Mouse (Mus musculus): Measurements from ENCODE around the gene Mbd4. TPM values are rescaled to one million over a fixed set of nuclear protein-coding genes. Genes with fewer than 3 reads are reported as not detected.

Gene Mbd4
- polyA plus RNA-seq, 1 experiment = 2.5 TPM

GRCm38 (mm10) chr6:115848598-115849304 is 4.4 kb downstream of the Mbd4 start:
- 86% methylated on average over 10 of the region's 10 CpGs for WGBS
- no peak for TF ChIP-seq POLR2A (IDR thresholded peaks at IDR 0.05; ENCODE audit: borderline replicate concordance, extremely low read depth, low read depth, low read length)
- TF ChIP-seq CTCF (IDR thresholded peaks at IDR 0.05; ENCODE audit: insufficient read depth, low read length) = no peak
- DNase-seq = no peak
- Histone ChIP-seq H3K4me1 (ENCODE audit: control insufficient read depth, insufficient read depth, low read length) (no peaks in the 10 kb centered on the region), H3K4me3 (replicated peaks; ENCODE audit: extremely low read depth, low read depth, low read length) (no peak overlapping the region)

- H3K4me3 ChIP-seq (replicated peaks; ENCODE audit: extremely low read depth, low read depth, low read length) = no peak overlapping the region
- DNase-seq = peak; percentile 53
- TF ChIP-seq CTCF (IDR thresholded peaks at IDR 0.05; ENCODE audit: insufficient read depth, low read length) (peak; percentile 62), POLR2A (IDR thresholded peaks at IDR 0.05; ENCODE audit: borderline replicate concordance, extremely low read depth, low read depth, low read length) (no peak)
- WGBS = 24% methylated on average over 8 of the region's 8 CpGs
- H3K4me1 ChIP-seq (ENCODE audit: control insufficient read depth, insufficient read depth, low read length) = no peaks in the 10 kb centered on the region
These were observed 6.3 kb downstream of the Mbd4 start for GRCm38 (mm10) chr6:115846640-115847411.

DNA sequence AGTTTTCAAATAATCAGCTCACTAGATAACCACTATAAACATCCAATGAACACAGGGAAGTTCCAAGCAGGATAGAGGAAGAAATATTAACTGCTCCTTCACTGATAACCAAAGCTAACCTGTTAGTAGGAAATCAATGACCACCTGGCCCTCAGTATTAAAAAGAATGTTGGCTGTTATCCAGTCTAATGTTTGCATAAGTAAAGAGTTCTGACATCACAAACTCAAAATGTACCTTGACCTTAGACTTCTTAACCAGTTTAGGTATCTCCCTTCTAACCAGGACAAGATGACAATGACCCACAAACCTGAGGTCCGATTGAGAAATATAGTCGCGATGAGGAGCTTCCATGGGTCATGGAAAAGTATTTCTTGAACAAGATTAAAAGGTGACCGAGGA is 8.2 kb downstream of the Mbd4 start:
- no peaks in the 10 kb centered on the region for H3K4me1 ChIP-seq (ENCODE audit: control insufficient read depth, insufficient read depth, low read length)
- H3K4me3 ChIP-seq (replicated peaks; ENCODE audit: extremely low read depth, low read depth, low read length) = no peak overlapping the region
- TF ChIP-seq CTCF (IDR thresholded peaks at IDR 0.05; ENCODE audit: insufficient read depth, low read length) = no peak
- no peak for TF ChIP-seq POLR2A (IDR thresholded peaks at IDR 0.05; ENCODE audit: borderline replicate concordance, extremely low read depth, low read depth, low read length)
- 93% methylated on average over 4 of the region's 4 CpGs for WGBS
- no peak for DNase-seq

DNA sequence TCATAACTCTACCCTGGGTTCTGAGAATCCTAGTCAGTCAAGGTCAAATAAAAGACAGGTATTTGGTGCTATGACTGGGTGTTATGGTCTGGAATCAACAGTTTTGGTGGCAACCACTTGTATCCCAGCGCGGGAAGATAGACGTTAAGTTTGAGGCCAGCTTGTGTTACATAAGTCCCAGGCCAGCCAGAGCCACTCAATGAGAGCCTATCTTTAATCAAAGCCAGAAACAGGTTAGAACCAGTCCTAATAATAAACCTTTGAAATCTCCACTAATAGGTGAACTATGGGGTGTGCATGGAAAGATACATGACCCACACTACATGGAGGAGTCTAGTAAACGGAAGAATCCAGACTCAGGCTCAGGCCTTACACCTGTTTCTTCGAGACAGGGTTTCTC is 14.4 kb downstream of the Mbd4 start:
- no peak for DNase-seq
- Histone ChIP-seq H3K4me3 (replicated peaks; ENCODE audit: extremely low read depth, low read depth, low read length) (no peak overlapping the region), H3K4me1 (ENCODE audit: control insufficient read depth, insufficient read depth, low read length) (peaks cover 2% of the 10 kb centered on the region; the same call in 1 of the 2 replicates)
- no peak for TF ChIP-seq CTCF (IDR thresholded peaks at IDR 0.05; ENCODE audit: insufficient read depth, low read length)
- no peak for TF ChIP-seq POLR2A (IDR thresholded peaks at IDR 0.05; ENCODE audit: borderline replicate concordance, extremely low read depth, low read depth, low read length)
- WGBS = 74% methylated on average over 5 of the region's 5 CpGs

DNA sequence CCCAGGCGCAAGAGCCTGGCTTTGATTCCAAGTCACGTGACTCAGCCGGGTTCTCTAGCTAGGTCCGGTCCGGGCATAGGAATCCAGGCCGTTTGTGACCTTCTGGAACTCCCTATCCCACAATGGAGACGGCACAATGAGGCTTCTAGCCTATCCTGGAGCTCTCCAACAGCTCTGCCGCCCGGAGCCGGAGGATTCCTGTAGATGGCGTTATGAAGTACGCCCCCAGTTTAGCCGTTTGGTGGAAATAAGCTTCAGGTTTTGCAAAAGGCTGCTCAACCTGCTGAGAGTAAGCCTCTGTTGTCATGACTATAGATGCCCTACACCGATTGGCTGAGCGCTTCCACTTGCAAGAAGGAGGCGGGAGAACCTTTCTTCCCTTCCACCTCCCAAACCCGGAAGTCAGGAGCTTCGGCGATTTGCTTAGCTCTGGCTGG is 15.0 kb downstream of the Mbd4 start, which contains the start of gene Efcab12:
Gene Efcab12, minus strand, starts transcription at position 252 of the 437 bp plus-strand sequence.
- peak; percentile 62 for DNase-seq
- peaks cover 2% of the 10 kb centered on the region; the same call in 1 of the 2 replicates for H3K4me1 ChIP-seq (ENCODE audit: control insufficient read depth, insufficient read depth, low read length)
- WGBS = 4% methylated on average over 19 of the region's 19 CpGs
- H3K4me3 ChIP-seq (replicated peaks; ENCODE audit: extremely low read depth, low read depth, low read length) = peak within 1 kb of the TSS; percentile 40
- TF ChIP-seq CTCF (IDR thresholded peaks at IDR 0.05; ENCODE audit: insufficient read depth, low read length) (no peak), POLR2A (IDR thresholded peaks at IDR 0.05; ENCODE audit: borderline replicate concordance, extremely low read depth, low read depth, low read length) (peak; percentile 31; the same call in 1 of the 2 replicates)

- no peak for TF ChIP-seq POLR2A (IDR thresholded peaks at IDR 0.05; ENCODE audit: borderline replicate concordance, extremely low read depth, low read depth, low read length)
- TF ChIP-seq CTCF (IDR thresholded peaks at IDR 0.05; ENCODE audit: insufficient read depth, low read length) = no peak
- no peak for DNase-seq
- H3K4me1 ChIP-seq (ENCODE audit: control insufficient read depth, insufficient read depth, low read length) = peaks cover 2% of the 10 kb centered on the region; the same call in 1 of the 2 replicates
- no peak overlapping the region for H3K4me3 ChIP-seq (replicated peaks; ENCODE audit: extremely low read depth, low read depth, low read length)
These were observed 19.3 kb downstream of the Mbd4 start for GRCm38 (mm10) chr6:115833861-115834260.

- Histone ChIP-seq H3K4me3 (replicated peaks; ENCODE audit: extremely low read depth, low read depth, low read length) (no peak overlapping the region), H3K4me1 (ENCODE audit: control insufficient read depth, insufficient read depth, low read length) (no peaks in the 10 kb centered on the region)
- DNase-seq = no peak
- 84% methylated on average over 2 of the region's 2 CpGs for WGBS
- TF ChIP-seq POLR2A (IDR thresholded peaks at IDR 0.05; ENCODE audit: borderline replicate concordance, extremely low read depth, low read depth, low read length) (no peak), CTCF (IDR thresholded peaks at IDR 0.05; ENCODE audit: insufficient read depth, low read length) (no peak)
These were observed 20.9 kb downstream of the Mbd4 start for GRCm38 (mm10) chr6:115832152-115832850.

DNA sequence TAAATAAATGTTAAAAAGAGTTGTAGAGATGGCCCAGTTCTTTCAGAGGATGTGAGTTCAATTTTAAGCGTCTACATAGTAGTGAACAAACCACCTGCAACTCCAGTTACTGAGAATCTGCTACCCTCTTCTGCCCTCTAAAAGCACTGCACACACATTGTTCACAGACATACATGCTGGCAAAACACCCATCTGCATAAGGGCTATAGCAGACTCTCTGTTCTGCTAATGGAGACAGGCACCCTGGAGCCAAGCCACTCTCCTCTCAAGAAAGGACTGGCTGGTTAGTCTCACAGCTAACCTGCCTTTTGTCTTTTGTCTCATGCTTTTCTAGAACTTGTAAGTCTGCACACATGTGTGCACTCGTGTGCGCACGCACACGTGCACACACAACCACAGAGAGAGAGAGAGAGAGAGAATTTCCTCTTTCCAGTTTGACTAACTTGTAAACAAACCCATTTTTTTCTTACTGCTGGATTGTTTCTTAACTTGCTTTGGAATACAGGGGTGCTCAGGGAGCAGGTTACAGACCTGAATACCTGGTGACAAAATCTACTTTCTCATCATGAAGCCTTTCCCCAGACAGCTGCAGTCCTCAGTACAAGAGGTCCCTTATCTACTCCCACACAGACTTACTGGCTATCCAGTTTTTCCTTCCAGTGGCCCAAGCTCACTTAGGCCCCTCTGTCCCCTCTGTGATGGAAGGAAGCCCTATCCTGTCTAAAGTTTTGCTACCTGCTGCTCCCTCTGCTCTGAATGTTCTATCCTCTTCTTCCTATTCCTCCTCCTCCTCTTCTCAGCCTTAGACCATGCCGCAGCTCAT is 22.2 kb downstream of the Mbd4 start:
- 75% methylated on average over 6 of the region's 6 CpGs for WGBS
- TF ChIP-seq CTCF (IDR thresholded peaks at IDR 0.05; ENCODE audit: insufficient read depth, low read length) (no peak), POLR2A (IDR thresholded peaks at IDR 0.05; ENCODE audit: borderline replicate concordance, extremely low read depth, low read depth, low read length) (no peak)
- no peak for DNase-seq
- Histone ChIP-seq H3K4me3 (replicated peaks; ENCODE audit: extremely low read depth, low read depth, low read length) (no peak overlapping the region), H3K4me1 (ENCODE audit: control insufficient read depth, insufficient read depth, low read length) (no peaks in the 10 kb centered on the region)

Measured in lung, adult 2 months (tissue).